Mouse (Mus musculus): ENCODE measurements around the gene Hist2h3c2.
"Not testable (repeated sequence)": the region's sequence is repeated elsewhere in the genome, so short reads cannot be mapped to it uniquely, and the experiment has no call there.

Hist2h3c2 gene

GRCm38 (mm10) chr3:96238954-96239793 is at the start of gene Hist2h3c2:
Gene Hist2h3c2, minus strand, starts transcription at chr3:96239127.
- DNase-seq (ENCODE audit: low spot score in 2 of 2): peak in 1 of 2 experiments; percentile 69

GRCm38 (mm10) chr3:96287334-96287733 is 48.4 kb upstream of the Hist2h3c2 start:
- DNase-seq (ENCODE audit: low spot score in 2 of 2): not testable (repeated sequence)

- DNase-seq (ENCODE audit: low spot score in 2 of 2): no peak
Observed at GRCm38 (mm10) chr3:96284457-96284856, 45.5 kb upstream of the Hist2h3c2 start.

GRCm38 (mm10) chr3:96280660-96281059 is 41.7 kb upstream of the Hist2h3c2 start:
- DNase-seq (ENCODE audit: low spot score in 2 of 2): no peak

GRCm38 (mm10) chr3:96277800-96278624 is 39.1 kb upstream of the Hist2h3c2 start:
- peak; percentile 93 to 95 for DNase-seq (ENCODE audit: low spot score in 2 of 2)

GRCm38 (mm10) chr3:96277428-96277799 is 38.5 kb upstream of the Hist2h3c2 start:
- peak; percentile 41 to 67 for DNase-seq (ENCODE audit: low spot score in 2 of 2)

- no peak for DNase-seq (ENCODE audit: low spot score in 2 of 2)
Observed at GRCm38 (mm10) chr3:96273591-96274465, 34.9 kb upstream of the Hist2h3c2 start.

- DNase-seq (ENCODE audit: low spot score in 2 of 2): peak; percentile 82 to 87
Observed at GRCm38 (mm10) chr3:96269511-96270474, 30.9 kb upstream of the Hist2h3c2 start, which contains the start of gene Hist2h2bb. Gene Hist2h2bb, plus strand, starts transcription at chr3:96269752.

GRCm38 (mm10) chr3:96268776-96269378 is 29.9 kb upstream of the Hist2h3c2 start:
- not testable (repeated sequence) for DNase-seq (ENCODE audit: low spot score in 2 of 2)

- DNase-seq (ENCODE audit: low spot score in 2 of 2): peak; percentile 75 to 77
Observed at GRCm38 (mm10) chr3:96268051-96268775, 29.3 kb upstream of the Hist2h3c2 start, which contains the start of gene Hist2h3b. Gene Hist2h3b, plus strand, starts transcription at chr3:96268654.

- no peak for DNase-seq (ENCODE audit: low spot score in 2 of 2)
Observed at GRCm38 (mm10) chr3:96267541-96267940, 28.6 kb upstream of the Hist2h3c2 start.

- DNase-seq (ENCODE audit: low spot score in 2 of 2): no peak
Observed at GRCm38 (mm10) chr3:96266132-96266710, 27.3 kb upstream of the Hist2h3c2 start.

GRCm38 (mm10) chr3:96264404-96264949 is 25.6 kb upstream of the Hist2h3c2 start:
- DNase-seq (ENCODE audit: low spot score in 2 of 2): no peak

GRCm38 (mm10) chr3:96263558-96264403 is 24.9 kb upstream of the Hist2h3c2 start:
- no peak for DNase-seq (ENCODE audit: low spot score in 2 of 2)

GRCm38 (mm10) chr3:96262979-96263550 is 24.1 kb upstream of the Hist2h3c2 start, which contains the start of gene Hist2h4:
Gene Hist2h4, minus strand, starts transcription at chr3:96263311.
- peak; percentile 93 for DNase-seq (ENCODE audit: low spot score in 2 of 2)

- DNase-seq (ENCODE audit: low spot score in 2 of 2): peak; percentile 79 to 81
Observed at GRCm38 (mm10) chr3:96262216-96262875, 23.4 kb upstream of the Hist2h3c2 start.
